Mouse (Mus musculus) erythroid progenitor cell, adult 5-6 weeks (primary cell): ENCODE data around the gene Hist1h3g. TPM values are rescaled to one million over a fixed set of nuclear protein-coding genes. Genes with fewer than 3 reads are reported as not detected.
"Not testable (repeated sequence)": the region's sequence is repeated elsewhere in the genome, so short reads cannot be mapped to it uniquely, and the experiment has no call there.

Experiments
- ATAC-seq: replicated peaks from 2 replicates; pipeline ENCODE4 v1.8.0; 2016; ENCODE audit warnings: moderate number of reproducible peaks, mild to moderate bottlenecking, moderate TSS enrichment, inconsistent platforms; ENCODE audit not compliant: poor library complexity, low FRiP score, severe bottlenecking
- total RNA-seq, 2 experiments: library from RNA; stranded (forward) in 1 of 2; stranded (reverse) in 1 of 2; fragments of 150-400 nt in 1 of 2; fragments of 186-747, 209-891 nt in 1 of 2; gene quantifications; 2 replicates each; pipeline versions ENCODE4 v1.2.3 to v1.2.4; 2015 to 2017; ENCODE audit warnings: low replicate concordance in 2 of 2

Hist1h3g gene
- total RNA-seq, 2 experiments from 2014 or later = 573 to 889 TPM

- not testable (repeated sequence) for ATAC-seq
Observed at GRCm38 (mm10) chr13:23573034-23573897, 38.0 kb downstream of the Hist1h3g start.

- peak; percentile 69 for ATAC-seq
Observed at GRCm38 (mm10) chr13:23573898-23574524, 38.8 kb downstream of the Hist1h3g start, which contains the start of the genes Hist1h2bf and Hist1h2ad. Gene Hist1h2bf (minus strand): TSS chr13:23574196. Gene Hist1h2ad (plus strand): TSS chr13:23574381.

- ATAC-seq = not testable (repeated sequence)
Observed at GRCm38 (mm10) chr13:23574546-23575170, 39.4 kb downstream of the Hist1h3g start.

GRCm38 (mm10) chr13:23575271-23575851 is 40.1 kb downstream of the Hist1h3g start, which contains the start of gene Hist1h3d:
Gene Hist1h3d (plus strand): TSS chr13:23575763.
- ATAC-seq = peak; percentile 55

GRCm38 (mm10) chr13:23575864-23576313 is 40.7 kb downstream of the Hist1h3g start:
- not testable (repeated sequence) for ATAC-seq

- ATAC-seq = peak; percentile 7; the same call in 1 of the 2 replicates
Observed at GRCm38 (mm10) chr13:23576351-23576881, 41.2 kb downstream of the Hist1h3g start.

- ATAC-seq = no peak
Observed at GRCm38 (mm10) chr13:23576906-23577639, 41.9 kb downstream of the Hist1h3g start.

- no peak for ATAC-seq
Observed at GRCm38 (mm10) chr13:23577835-23578234, 42.6 kb downstream of the Hist1h3g start.

- ATAC-seq = peak; percentile 59
Observed at GRCm38 (mm10) chr13:23581408-23582218, 46.4 kb downstream of the Hist1h3g start, which contains the start of gene Hist1h4d. Gene Hist1h4d (plus strand): TSS chr13:23581598.

- peak; percentile 15 for ATAC-seq
Observed at GRCm38 (mm10) chr13:23582219-23583056, 47.2 kb downstream of the Hist1h3g start.

- no peak for ATAC-seq
Observed at GRCm38 (mm10) chr13:23583387-23584068, 48.3 kb downstream of the Hist1h3g start.

GRCm38 (mm10) chr13:23584331-23584730 is 49.1 kb downstream of the Hist1h3g start:
- ATAC-seq = no peak

- ATAC-seq = peak; percentile 36
Observed at GRCm38 (mm10) chr13:23585029-23585441, 49.8 kb downstream of the Hist1h3g start.
